Mouse (Mus musculus) kidney, adult 2 months (tissue): Measurements from ENCODE around the gene Kazald1. TPM values are rescaled to one million over a fixed set of nuclear protein-coding genes. Genes with fewer than 3 reads are reported as not detected.
A peak's percentile ranks its signal among the peaks of the same experiment; 100 is the strongest.

Experiments
- DNase-seq: peaks from one replicate; pipeline ENCODE4 v3.0.0; 2021
- H3K27ac ChIP-seq: fragments of 200-500 bp; 2 replicates; pipeline ENCODE4 v1.5.1; 2012; ENCODE audit warnings: low read depth, low read length, control low read depth, inconsistent platforms; ENCODE audit not compliant: insufficient read depth
- H3K27me3 ChIP-seq: fragments of 200-500 bp; replicated peaks from 2 replicates; pipeline ENCODE4 v1.6.1; 2012; ENCODE audit warnings: mild to moderate bottlenecking, moderate library complexity, low read length, inconsistent platforms; ENCODE audit not compliant: control insufficient read depth, insufficient read depth
- H3K36me3 ChIP-seq: fragments of 200-500 bp; 2 replicates; pipeline ENCODE4 v1.6.1; 2012; ENCODE audit warnings: mild to moderate bottlenecking, moderate library complexity, low read length, inconsistent platforms; ENCODE audit not compliant: control insufficient read depth, insufficient read depth
- H3K4me1 ChIP-seq: fragments of 200-500 bp; 2 replicates; pipeline ENCODE4 v1.6.1; 2011; ENCODE audit warnings: low read length; ENCODE audit not compliant: control insufficient read depth, insufficient read depth
- H3K4me3 ChIP-seq: fragments of 200-500 bp; 2 replicates; pipeline ENCODE4 v1.5.1; 2011; ENCODE audit warnings: mild to moderate bottlenecking, low read depth, low read length, control low read depth; ENCODE audit not compliant: insufficient read depth
- CTCF ChIP-seq: fragments of 200-500 bp; conservative IDR thresholded peaks from 2 replicates; pipeline ENCODE4 v1.5.1; 2011; ENCODE audit warnings: low read depth, mild to moderate bottlenecking, control low read depth, low read length, moderate library complexity, mixed read lengths; ENCODE audit not compliant: insufficient read depth, insufficient read length
- POLR2A ChIP-seq: fragments of 200-500 bp; IDR thresholded peaks from one replicate; pipeline ENCODE4 v1.6.1; 2011; ENCODE audit warnings: low read depth, low read length, control low read depth
- WGBS: fragments of 180-500 bp; shearing (Covaris S2); methylation state at CpG from one replicate; pipeline ENCODE4 v1.1.7; 2018; 5-methylcytosine and 5-hydroxymethylcytosine counted together
- polyA plus RNA-seq: library from polyadenylated mRNA; depleted of rRNA; stranded (reverse); fragments of >200 nt; gene quantifications from 2 replicates; pipeline ENCODE4 v1.2.3, GENCODE M21; 2012

Gene Kazald1
- polyA plus RNA-seq, 1 experiment, result 1.9 TPM

- no peak for DNase-seq
- no peak for TF ChIP-seq POLR2A
- TF ChIP-seq CTCF, result no peak
- Histone ChIP-seq H3K4me1 (no peaks in the 10 kb centered on the region), H3K27ac (no peak overlapping the region), H3K4me3 (no peak overlapping the region), H3K27me3 (no peaks in the 10 kb centered on the region), H3K36me3 (no peaks in the 10 kb centered on the region)
- 61% methylated on average over 9 of the region's 9 CpGs for WGBS
Measured at GRCm38 (mm10) chr19:45049523-45049922, 25.5 kb upstream of the Kazald1 start.

GRCm38 (mm10) chr19:45053451-45053850, 21.6 kb upstream of the Kazald1 start:
- Histone ChIP-seq H3K4me3 (no peak overlapping the region), H3K36me3 (no peaks in the 10 kb centered on the region), H3K27ac (no peak overlapping the region), H3K4me1 (peaks cover 7% of the 10 kb centered on the region; the same call in 1 of the 2 replicates), H3K27me3 (no peaks in the 10 kb centered on the region)
- 88% methylated on average over 8 of the region's 8 CpGs for WGBS
- no peak for TF ChIP-seq CTCF
- no peak for TF ChIP-seq POLR2A
- DNase-seq, result no peak

- H3K27me3 ChIP-seq, result no peaks in the 10 kb centered on the region
- H3K27ac ChIP-seq, result no peak overlapping the region
- peaks cover 7% of the 10 kb centered on the region; the same call in 1 of the 2 replicates for H3K4me1 ChIP-seq
- WGBS, result 81% methylated on average over 6 of the region's 6 CpGs
- no peak for DNase-seq
- no peak overlapping the region for H3K4me3 ChIP-seq
- no peak for TF ChIP-seq CTCF
- TF ChIP-seq POLR2A, result no peak
- H3K36me3 ChIP-seq, result no peaks in the 10 kb centered on the region
Measured at GRCm38 (mm10) chr19:45054892-45055690, 19.9 kb upstream of the Kazald1 start.

- TF ChIP-seq CTCF (peak; percentile 56), POLR2A (no peak)
- 32% methylated on average over 4 of the region's 4 CpGs for WGBS
- H3K27ac ChIP-seq, result no peak overlapping the region
Measured at GRCm38 (mm10) chr19:45056364-45056763, 18.7 kb upstream of the Kazald1 start.

GRCm38 (mm10) chr19:45056908-45057698, 17.9 kb upstream of the Kazald1 start:
- no peaks in the 10 kb centered on the region for H3K36me3 ChIP-seq
- H3K4me1 ChIP-seq, result peaks cover 7% of the 10 kb centered on the region; the same call in 1 of the 2 replicates
- H3K27ac ChIP-seq, result peak overlapping the region; percentile 53; the same call in 1 of the 2 replicates
- H3K27me3 ChIP-seq, result no peaks in the 10 kb centered on the region
- TF ChIP-seq CTCF, result no peak
- TF ChIP-seq POLR2A, result no peak
- no peak for DNase-seq
- WGBS, result 57% methylated on average over 7 of the region's 7 CpGs
- no peak overlapping the region for H3K4me3 ChIP-seq

More at GRCm38 (mm10) chr19:45056364-45056763, 18.7 kb upstream of the Kazald1 start:
- peak; percentile 68 for DNase-seq
- Histone ChIP-seq H3K36me3 (no peaks in the 10 kb centered on the region), H3K4me3 (no peak overlapping the region), H3K4me1 (peaks cover 7% of the 10 kb centered on the region; the same call in 1 of the 2 replicates), H3K27me3 (no peaks in the 10 kb centered on the region)

- Histone ChIP-seq H3K27me3 (no peaks in the 10 kb centered on the region), H3K27ac (peak overlapping the region; percentile 95), H3K4me3 (peak overlapping the region; percentile 77), H3K36me3 (no peaks in the 10 kb centered on the region), H3K4me1 (peaks cover 7% of the 10 kb centered on the region; the same call in 1 of the 2 replicates)
- DNase-seq, result no peak
- TF ChIP-seq POLR2A, result no peak
- no peak for TF ChIP-seq CTCF
- 25% methylated on average over 7 of the region's 7 CpGs for WGBS
Measured at GRCm38 (mm10) chr19:45057724-45058112, 17.3 kb upstream of the Kazald1 start.

GRCm38 (mm10) chr19:45058113-45058839, 16.8 kb upstream of the Kazald1 start:
- H3K4me1 ChIP-seq, result peaks cover 7% of the 10 kb centered on the region; the same call in 1 of the 2 replicates
- H3K27me3 ChIP-seq, result no peaks in the 10 kb centered on the region
- WGBS, result under 1% methylated on average over 34 of the region's 34 CpGs
- no peaks in the 10 kb centered on the region for H3K36me3 ChIP-seq
- peak; percentile 97 for DNase-seq
- H3K4me3 ChIP-seq, result peak overlapping the region; percentile 77
- TF ChIP-seq POLR2A (no peak), CTCF (no peak)
- H3K27ac ChIP-seq, result peak overlapping the region; percentile 95
